Mouse (Mus musculus): ENCODE results near the gene Naa38. TPM values are rescaled to one million over a fixed set of nuclear protein-coding genes. Genes with fewer than 3 reads are reported as not detected.

Gene Naa38
- polyA plus RNA-seq, 1 experiment from 2014 or later: 83.9 TPM

DNA sequence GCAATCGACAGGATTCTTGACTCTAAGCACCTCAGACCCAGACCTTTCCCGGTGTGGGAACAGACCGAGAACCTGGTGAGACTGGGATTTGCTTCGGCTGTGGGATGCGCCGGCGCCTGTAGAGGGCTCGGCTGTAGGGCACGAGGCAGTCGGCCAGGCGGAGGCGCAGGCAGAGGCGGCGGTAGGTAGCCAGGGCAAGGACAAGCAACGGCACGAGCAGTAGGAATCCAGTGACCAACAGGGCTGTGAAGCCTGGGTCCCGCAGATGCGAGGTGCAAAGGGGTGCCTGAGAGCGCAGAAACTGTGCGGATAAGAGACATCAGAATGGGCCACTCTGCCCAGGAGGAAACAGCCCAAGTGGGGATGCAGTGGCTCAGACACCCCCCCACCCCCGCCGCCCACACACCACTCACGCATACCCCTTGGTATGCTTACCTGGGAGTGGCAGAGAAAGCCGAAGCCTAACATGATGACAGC lies 2.3 kb downstream of the Naa38 start:
- Histone ChIP-seq H3K4me2 (ENCODE audit: low read depth, low read length) (peak overlapping the region; percentile 48), H3K27ac (ENCODE audit: low read depth) (peak overlapping the region; percentile 93), H3K9me3 (ENCODE audit: low read length) (no peaks in the 10 kb centered on the region), H3K4me3 (ENCODE audit: low read depth, low read length) (peak overlapping the region; percentile 33), H3K27me3 (ENCODE audit: insufficient read depth, low read length) (no peaks in the 10 kb centered on the region), H3K4me1 (ENCODE audit: insufficient read depth) (peaks cover 11% of the 10 kb centered on the region), H3K9ac (replicated peaks) (peak overlapping the region; percentile 48), H3K36me3 (replicated peaks; ENCODE audit: insufficient read depth, low read length) (peaks cover 25% of the 10 kb centered on the region)
- 62% methylated on average over 24 of the region's 24 CpGs for WGBS (ENCODE audit: insufficient replicate concordance)
- DNase-seq (no peak), ATAC-seq (no peak)
- no peak for TF ChIP-seq CTCF (IDR thresholded peaks at IDR 0.05; ENCODE audit: low read depth)
- no peak for TF ChIP-seq EP300 (IDR thresholded peaks at IDR 0.05; ENCODE audit: low read depth)

DNA sequence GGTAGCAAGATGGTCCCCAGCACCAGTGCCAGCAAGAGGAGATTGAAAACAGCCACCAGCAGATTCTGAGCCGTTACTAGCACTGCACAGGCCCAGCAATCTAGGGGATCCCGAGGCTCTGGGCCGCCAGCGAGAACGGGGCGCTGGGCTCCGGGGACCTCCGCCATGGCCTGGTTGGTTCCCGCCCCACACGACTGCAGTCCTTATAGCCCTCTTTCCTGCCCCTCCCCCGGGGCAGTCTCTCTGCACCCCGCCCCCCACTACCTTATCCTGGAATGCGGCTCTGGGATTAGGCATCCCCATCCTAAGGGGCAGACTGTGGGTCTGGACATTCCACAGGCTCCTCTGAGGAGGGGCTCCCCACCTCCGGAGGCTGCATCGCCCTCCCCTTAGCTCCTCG lies 2.8 kb downstream of the Naa38 start, which contains the start of gene Tmem88:
Gene Tmem88 (minus strand): TSS at position 176 of the 400 bp plus-strand sequence.
- DNase-seq: no peak
- Histone ChIP-seq H3K4me1 (ENCODE audit: insufficient read depth) (peaks cover 11% of the 10 kb centered on the region), H3K27ac (ENCODE audit: low read depth) (peak within 1 kb of the TSS; percentile 93)

DNA sequence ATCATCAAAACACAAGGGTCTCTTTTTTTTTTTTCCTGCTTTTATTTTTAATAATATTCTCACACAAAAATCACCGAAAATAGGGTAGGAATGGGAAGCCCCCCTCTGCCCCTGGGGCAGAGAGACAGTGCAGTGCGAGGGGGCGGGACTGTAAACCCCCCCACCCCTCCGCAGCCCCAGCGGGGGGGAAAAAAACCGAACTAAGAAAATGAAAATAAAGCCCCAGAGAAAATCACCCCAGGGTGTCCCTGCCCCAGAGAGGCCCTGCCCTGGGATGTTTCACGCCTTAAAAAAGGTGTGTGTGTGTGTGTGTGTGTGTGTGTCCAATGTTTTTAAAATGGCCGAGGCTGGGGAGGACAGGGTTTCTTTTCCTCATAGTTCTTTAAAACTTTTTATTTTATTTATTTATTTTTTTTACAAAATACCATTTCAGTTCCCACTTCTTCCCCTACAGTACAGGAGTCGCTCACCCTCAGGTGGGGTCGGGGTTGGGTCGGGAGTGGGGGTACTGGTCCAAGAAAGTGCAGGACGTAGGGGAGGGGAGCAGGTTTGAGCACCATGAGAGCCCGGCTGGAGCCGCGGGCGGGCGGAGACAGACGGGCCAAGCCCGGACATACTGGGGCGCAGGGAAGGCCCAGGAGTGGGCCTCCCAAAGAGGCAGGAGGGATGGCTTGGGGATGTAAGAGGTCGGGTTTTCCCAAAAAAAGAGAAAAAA lies 3.4 kb downstream of the Naa38 start:
- DNase-seq (no peak), ATAC-seq (no peak)
- H3K27me3 ChIP-seq (ENCODE audit: insufficient read depth, low read length): no peaks in the 10 kb centered on the region
- WGBS (ENCODE audit: insufficient replicate concordance): 67% methylated on average over 21 of the region's 21 CpGs
- TF ChIP-seq CTCF (IDR thresholded peaks at IDR 0.05; ENCODE audit: low read depth) (no peak), EP300 (IDR thresholded peaks at IDR 0.05; ENCODE audit: low read depth) (no peak)
- H3K27ac ChIP-seq (ENCODE audit: low read depth): no peak overlapping the region
- H3K4me2 ChIP-seq (ENCODE audit: low read depth, low read length): peak overlapping the region; percentile 48
- no peaks in the 10 kb centered on the region for H3K9me3 ChIP-seq (ENCODE audit: low read length)
- no peak overlapping the region for H3K9ac ChIP-seq (replicated peaks)
- H3K36me3 ChIP-seq (replicated peaks; ENCODE audit: insufficient read depth, low read length): peaks cover 30% of the 10 kb centered on the region
- H3K4me1 ChIP-seq (ENCODE audit: insufficient read depth): peaks cover 11% of the 10 kb centered on the region
- no peak overlapping the region for H3K4me3 ChIP-seq (ENCODE audit: low read depth, low read length)

More for the DNA sequence above, 2.8 kb downstream of the Naa38 start, which contains the start of gene Tmem88:
- WGBS (ENCODE audit: insufficient replicate concordance): 55% methylated on average over 16 of the region's 16 CpGs
- no peak for ATAC-seq
- H3K36me3 ChIP-seq (replicated peaks; ENCODE audit: insufficient read depth, low read length): peaks cover 25% of the 10 kb centered on the region
- peak within 1 kb of the TSS; percentile 48 for H3K4me2 ChIP-seq (ENCODE audit: low read depth, low read length)
- H3K9me3 ChIP-seq (ENCODE audit: low read length): no peaks in the 10 kb centered on the region
- no peaks in the 10 kb centered on the region for H3K27me3 ChIP-seq (ENCODE audit: insufficient read depth, low read length)
- no peak for TF ChIP-seq EP300 (IDR thresholded peaks at IDR 0.05; ENCODE audit: low read depth)
- TF ChIP-seq CTCF (IDR thresholded peaks at IDR 0.05; ENCODE audit: low read depth): no peak
- H3K4me3 ChIP-seq (ENCODE audit: low read depth, low read length): peak within 1 kb of the TSS; percentile 33
- H3K9ac ChIP-seq (replicated peaks): peak within 1 kb of the TSS; percentile 48

DNA sequence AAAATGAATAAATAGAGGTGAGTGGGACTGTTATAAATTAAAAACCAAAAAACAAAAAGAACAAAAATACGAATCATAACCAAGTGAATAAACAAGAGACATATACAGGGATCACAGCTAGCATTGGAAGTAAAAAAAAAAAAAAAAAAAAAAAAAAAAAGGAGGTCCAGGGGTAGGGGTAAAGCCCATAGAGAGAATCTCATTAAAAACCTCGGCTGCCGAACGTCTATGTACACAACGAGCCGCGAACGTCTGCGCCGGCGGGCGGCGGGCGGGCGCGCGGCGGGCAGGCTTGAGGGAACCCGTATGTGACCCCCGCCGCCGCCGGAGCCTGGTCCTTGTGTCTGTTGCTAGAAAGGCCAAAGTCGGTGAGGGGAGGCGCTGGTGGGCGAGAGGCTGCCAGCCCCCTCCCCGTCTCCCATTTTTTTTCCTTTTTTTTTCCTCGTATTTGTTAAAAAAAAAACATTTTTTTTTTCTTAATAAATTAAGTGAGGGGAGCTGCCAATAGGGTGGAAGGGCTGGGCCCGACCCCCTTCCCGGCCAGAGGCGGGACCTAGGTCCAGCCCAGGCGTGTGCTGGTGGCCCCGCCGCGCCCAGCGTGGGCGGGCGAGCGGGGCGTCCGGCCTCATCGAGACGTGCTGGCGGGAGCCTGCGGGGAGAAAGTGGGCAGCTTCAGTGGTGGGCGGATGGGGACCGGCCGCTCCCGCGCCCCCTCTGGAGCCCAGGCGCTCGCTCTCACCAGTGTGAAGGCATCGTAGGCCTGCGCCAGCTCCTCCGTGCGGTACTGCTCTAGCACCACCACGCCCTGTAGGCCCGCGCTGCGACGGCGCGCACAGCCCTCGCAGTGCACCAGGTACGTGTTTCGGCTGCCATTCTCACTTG lies 4.2 kb downstream of the Naa38 start:
- Histone ChIP-seq H3K27me3 (ENCODE audit: insufficient read depth, low read length) (no peaks in the 10 kb centered on the region), H3K9me3 (ENCODE audit: low read length) (no peaks in the 10 kb centered on the region), H3K4me3 (ENCODE audit: low read depth, low read length) (no peak overlapping the region), H3K36me3 (replicated peaks; ENCODE audit: insufficient read depth, low read length) (peaks cover 38% of the 10 kb centered on the region), H3K9ac (replicated peaks) (no peak overlapping the region), H3K27ac (ENCODE audit: low read depth) (no peak overlapping the region), H3K4me1 (ENCODE audit: insufficient read depth) (peaks cover 8% of the 10 kb centered on the region), H3K4me2 (ENCODE audit: low read depth, low read length) (no peak overlapping the region)
- TF ChIP-seq EP300 (IDR thresholded peaks at IDR 0.05; ENCODE audit: low read depth) (no peak), CTCF (IDR thresholded peaks at IDR 0.05; ENCODE audit: low read depth) (no peak)
- DNase-seq (no peak), ATAC-seq (no peak)
- 79% methylated on average over 66 of the region's 66 CpGs for WGBS (ENCODE audit: insufficient replicate concordance)

DNA sequence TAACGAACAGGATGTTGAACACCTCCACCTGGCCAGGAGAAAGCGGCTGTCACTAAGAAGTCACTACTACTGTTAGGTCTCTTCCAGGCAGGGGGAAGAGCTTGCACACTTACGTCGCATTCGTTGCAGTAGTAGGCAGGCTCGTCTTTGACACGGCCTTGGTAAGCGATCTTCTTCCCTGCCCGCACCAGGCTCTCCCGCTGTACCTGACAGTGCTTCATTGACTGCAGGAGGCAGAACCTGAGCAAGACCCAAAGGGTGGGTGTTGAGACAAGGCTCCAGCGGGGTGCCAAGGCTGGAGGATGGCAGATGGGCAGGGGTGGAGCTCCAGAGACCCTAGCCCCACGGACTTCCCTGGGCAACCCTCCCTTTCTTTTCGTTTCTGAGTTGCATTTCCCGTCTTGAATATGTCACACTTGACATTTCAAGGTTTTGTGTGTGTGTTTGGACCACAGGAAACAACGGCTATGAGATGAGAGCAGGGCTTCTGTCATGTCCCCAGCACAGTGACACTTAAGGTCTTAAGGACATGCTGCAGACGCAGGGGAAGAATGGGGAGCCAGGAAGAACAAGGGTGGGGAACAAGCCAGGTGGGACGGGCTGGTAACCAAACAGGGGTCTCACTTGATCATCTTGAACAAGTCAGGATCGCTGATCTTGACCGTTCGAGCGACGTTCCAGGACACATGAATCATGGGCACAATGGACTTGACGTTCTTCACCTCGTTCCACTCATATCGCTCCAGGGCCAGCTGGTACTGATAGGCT lies 5.0 kb downstream of the Naa38 start:
- ATAC-seq: no peak
- Histone ChIP-seq H3K27ac (ENCODE audit: low read depth) (no peak overlapping the region), H3K9me3 (ENCODE audit: low read length) (no peaks in the 10 kb centered on the region), H3K36me3 (replicated peaks; ENCODE audit: insufficient read depth, low read length) (peaks cover 44% of the 10 kb centered on the region), H3K4me1 (ENCODE audit: insufficient read depth) (peaks cover 7% of the 10 kb centered on the region), H3K4me3 (ENCODE audit: low read depth, low read length) (no peak overlapping the region), H3K27me3 (ENCODE audit: insufficient read depth, low read length) (no peaks in the 10 kb centered on the region), H3K9ac (replicated peaks) (no peak overlapping the region), H3K4me2 (ENCODE audit: low read depth, low read length) (no peak overlapping the region)
- no peak for DNase-seq
- 88% methylated on average over 25 of the region's 25 CpGs for WGBS (ENCODE audit: insufficient replicate concordance)
- no peak for TF ChIP-seq CTCF (IDR thresholded peaks at IDR 0.05; ENCODE audit: low read depth)
- TF ChIP-seq EP300 (IDR thresholded peaks at IDR 0.05; ENCODE audit: low read depth): no peak

All from liver, postnatal 0 days (tissue).